Mouse (Mus musculus) adrenal gland, postnatal 10 days (tissue): ENCODE measurements around the gene Ppp5c. TPM values are rescaled to one million over a fixed set of nuclear protein-coding genes. Genes with fewer than 3 reads are reported as not detected.

Experiments
- DNase-seq: peaks from one replicate; pipeline ENCODE4 v3.0.0; 2021; ENCODE audit warnings: mixed read lengths
- total RNA-seq, 2 experiments: library from RNA; stranded (reverse); gene quantifications; 2 replicates each; pipeline ENCODE4 v1.2.3; 2021

Ppp5c gene
- total RNA-seq, 2 experiments from 2014 or later: 81.5 to 90.1 TPM

DNA sequence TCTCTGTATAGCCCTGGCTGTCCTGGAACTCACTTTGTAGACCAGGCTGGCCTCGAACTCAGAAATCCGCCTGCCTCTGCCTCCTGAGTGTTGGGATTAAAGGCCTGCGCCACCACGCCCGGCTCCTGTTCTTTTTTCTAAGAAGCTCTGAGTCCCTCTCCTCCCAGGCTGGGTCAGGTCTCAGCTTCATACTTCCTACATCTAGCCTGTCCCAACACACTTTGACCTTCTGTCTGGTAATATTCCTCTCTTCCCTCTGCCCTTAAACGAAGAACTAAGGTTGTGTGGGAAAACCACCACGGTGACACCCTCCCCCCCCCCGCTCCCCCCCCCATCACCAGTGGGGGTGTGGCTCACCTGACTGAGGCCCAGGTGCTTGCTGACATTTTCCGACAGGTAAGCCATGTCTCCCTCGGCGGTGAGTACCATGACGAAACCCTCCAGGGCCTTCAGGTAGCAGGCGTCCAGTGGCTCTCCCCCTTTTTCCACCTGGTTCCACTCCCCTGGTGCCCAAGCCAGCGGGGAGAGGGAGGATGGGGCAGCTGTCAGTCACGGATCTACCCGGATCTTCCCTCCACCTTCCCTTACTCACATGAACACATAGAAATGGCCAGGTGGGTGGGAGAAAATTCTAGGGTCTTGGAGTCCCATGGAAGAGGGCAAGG lies 26.7 kb upstream of the Ppp5c start:
- DNase-seq: no peak

DNA sequence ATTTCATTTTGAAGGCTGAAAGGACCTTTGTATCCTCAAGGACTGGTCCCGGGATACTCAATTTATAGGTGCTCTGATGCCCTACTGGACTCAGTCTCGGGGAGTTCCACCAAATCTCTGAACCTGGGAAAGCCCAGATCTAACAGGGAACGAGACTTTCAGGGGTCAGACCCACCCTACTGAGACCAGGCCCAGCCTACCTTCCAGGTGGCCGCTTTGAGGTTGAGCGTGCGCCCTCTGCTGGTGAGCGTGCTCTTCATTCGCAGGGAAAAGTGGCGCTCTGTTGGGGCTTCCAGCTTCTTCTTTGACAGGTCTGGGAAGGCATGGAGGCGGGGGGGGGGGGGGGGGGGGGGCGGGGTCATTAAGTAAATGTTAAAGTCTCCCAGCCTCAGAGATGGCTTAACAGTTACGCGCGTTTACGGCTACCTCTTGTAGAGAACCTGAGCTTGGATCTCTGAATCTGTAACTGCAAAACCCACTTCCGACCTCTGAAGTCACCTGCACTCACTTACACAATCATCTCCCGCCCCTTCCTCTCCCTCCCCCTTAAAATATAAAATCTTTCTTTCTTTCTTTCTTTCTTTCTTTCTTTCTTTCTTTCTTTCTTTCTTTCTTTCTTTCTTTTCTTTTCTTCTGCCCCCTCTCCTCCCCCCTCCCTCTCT lies 23.3 kb upstream of the Ppp5c start:
- DNase-seq: peak; percentile 79

DNA sequence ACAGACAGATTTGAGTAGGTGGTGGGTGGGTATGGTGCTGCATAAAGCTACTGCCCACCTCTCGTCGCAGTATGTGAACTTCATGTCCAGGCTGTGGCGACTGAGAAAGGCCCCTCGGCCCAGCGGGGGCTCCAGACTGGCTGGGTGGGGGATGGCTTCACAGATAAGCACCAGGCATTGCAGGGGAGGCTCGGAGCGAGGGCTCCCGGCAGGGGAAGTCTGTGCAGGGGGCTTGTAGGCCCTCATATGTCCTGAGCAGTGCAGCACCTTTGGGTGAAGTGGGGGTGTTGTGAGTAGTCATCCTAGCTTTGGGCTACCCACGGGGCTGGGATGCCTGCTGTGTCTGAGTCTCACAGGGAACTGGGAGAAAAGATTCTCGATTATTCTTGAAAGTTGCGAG lies 22.8 kb upstream of the Ppp5c start:
- no peak for DNase-seq

DNA sequence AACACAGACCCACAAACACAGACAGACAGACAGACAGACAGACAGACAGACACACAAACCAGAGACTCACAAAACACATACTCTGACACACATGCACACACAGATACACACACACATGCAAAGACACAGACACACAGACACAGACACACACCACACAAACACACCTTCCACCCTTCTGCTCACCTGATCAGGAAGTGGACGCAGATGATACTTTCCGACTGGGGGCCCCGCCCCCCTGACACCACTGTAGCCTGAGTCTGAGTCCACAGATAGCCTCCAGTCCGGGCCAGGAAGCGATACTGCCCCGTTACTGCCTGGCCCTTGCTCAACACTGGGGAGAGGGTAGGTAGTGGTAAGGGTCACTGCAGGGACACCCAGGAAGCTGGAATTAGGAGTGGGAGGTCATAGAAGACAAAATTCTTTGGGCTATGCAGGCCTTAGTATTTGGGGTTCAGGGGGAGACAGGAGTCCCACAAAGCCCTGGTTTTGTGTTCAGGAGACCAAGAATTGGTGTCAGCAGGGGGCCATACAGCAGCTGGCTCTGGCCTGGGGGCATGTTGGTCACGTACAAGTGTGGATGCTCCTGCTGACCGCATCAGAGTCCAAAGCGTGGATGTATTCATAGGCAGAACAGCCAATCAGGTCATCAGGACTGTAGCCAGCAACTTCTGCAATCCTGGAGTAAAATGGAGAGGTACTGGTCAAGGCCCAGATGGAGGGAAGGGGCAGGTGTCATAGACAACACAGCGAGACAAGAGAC lies 20.9 kb upstream of the Ppp5c start:
- no peak for DNase-seq

DNA sequence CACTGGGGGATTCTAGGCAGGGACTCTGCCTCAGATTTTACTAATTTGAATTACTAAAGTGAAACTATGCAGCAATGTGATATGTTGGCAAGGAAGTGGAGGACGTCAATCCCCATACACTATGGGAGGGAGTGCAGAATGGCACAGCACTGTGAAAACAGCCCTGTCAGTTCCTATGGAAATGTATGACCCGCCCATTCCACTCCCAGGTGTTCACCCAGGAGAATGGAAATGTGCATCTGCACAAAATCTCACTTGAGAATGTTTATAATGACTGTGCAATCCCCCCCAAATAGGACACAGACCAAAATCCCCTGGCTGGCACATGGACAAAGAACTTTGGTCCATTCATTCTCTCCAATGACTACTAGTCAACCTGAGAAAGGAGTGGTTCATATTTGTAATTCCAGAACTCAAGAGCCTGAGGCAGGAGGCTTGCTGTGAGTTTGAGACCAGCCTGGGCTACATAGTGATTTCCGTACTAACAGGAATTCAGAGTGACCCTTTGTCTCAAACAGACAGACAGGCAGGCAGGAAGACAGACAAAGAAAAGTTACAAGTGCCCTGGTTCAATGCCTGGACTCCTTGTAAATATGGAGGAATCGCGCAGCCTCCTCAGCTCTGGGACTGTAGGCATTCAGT lies 19.4 kb upstream of the Ppp5c start:
- DNase-seq: no peak

DNA sequence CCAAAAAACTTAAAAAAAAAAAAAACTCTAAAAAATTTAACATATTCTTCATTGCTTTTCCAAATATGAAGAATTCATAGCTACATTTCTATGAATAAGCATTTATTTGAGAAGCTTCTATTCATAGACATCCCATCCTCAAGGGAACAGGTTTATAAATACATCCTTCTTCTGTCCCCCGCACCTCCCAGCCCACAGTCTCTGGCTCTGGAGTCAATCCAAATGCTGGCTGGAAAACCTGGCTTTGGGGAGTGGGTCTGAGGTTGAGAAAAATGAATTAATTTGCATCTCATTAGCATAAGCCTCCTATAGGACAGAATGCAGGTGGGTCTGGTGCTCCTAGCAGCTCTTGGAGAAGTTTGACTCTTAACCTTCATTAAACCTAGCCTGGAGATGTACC lies 18.0 kb upstream of the Ppp5c start:
- DNase-seq: no peak

DNA sequence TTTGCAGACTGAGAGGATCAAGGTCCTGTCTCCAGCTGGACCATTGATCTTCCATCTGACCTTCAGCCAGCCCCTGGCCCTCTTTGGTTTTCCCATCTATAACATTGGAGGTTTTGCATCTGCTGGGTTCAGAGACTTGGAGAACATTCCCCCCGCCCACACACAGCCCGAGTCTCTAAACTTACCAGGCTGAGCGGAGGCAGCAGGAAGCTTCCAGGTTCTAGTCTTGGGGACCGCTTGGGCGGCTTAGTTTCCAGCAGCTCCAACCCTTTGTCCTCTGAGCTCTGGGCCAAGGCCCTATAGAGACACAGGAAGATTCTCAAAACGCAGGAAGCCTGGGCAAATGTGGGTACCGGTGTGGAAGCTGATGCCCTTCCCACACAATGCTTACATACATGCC lies 11.6 kb upstream of the Ppp5c start:
- DNase-seq: no peak

DNA sequence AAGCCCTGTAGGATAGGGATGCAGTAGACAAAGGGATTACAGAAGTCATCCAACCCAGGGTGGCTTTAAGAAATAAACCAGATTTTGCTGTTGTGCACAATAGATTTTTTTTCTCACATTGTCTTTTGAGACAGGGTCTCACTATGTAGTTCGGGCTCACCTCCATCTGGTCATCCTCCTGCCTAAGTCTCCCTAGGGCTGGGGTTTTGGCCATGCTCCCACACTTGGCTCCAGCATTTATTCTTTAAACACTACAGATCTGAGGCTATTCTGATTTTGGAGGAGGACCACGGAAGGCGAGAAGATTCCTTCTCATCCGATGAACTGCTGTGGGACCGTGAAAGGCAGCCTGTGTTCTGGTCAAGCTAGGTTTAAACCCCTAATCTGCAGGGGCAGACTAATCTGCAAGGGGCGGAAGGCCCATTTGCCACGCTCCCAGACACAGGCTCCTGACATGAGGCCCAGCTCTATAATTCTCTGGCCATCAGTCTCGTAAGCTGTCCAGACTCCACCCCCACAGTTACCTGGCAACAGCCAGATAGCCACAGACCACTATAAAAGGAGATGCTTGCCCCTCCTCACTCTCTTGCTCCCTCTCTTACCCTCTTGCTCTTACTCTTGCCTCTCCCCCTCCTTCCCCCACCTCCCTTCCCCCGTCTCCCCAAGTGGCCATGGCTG lies 10.4 kb upstream of the Ppp5c start:
- DNase-seq: no peak

DNA sequence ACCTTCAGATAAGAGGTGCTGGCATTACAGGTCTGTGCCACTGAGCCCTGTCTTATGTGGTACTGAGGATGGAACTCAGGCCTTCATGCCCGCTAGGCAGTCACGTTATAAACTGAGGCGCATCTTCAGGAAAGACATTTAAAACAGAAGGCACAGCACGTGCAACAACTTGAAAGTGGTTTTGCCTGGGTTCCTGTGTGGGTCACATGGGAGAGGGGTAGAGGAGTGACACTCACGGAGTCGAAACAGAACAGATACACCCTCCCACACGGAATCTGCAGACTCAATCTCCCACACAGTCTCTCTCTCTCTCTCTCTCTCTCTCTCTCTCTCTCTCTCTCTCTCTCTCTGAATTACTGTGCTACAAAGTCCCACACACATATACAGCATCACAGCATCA lies 2.5 kb upstream of the Ppp5c start:
- no peak for DNase-seq

DNA sequence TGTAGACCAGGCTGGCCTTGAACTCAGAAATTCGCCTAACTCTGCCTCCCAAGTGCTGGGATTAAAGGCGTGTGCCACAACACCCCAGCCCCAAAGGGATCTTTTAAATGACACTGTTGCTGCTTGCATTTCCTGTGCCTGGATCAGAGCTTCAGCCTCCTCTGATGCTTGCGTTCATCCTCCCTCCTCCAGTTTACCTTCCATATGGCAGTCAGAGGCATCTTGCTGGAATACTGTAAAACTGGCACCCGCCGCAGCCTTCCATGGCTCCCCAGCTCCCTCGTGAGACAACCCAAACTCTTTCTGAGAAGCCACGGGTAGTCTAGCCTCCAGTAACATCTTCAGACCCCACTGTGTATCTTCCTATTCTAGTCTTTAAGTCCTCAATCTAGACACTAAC lies 1.2 kb upstream of the Ppp5c start:
- DNase-seq: no peak

DNA sequence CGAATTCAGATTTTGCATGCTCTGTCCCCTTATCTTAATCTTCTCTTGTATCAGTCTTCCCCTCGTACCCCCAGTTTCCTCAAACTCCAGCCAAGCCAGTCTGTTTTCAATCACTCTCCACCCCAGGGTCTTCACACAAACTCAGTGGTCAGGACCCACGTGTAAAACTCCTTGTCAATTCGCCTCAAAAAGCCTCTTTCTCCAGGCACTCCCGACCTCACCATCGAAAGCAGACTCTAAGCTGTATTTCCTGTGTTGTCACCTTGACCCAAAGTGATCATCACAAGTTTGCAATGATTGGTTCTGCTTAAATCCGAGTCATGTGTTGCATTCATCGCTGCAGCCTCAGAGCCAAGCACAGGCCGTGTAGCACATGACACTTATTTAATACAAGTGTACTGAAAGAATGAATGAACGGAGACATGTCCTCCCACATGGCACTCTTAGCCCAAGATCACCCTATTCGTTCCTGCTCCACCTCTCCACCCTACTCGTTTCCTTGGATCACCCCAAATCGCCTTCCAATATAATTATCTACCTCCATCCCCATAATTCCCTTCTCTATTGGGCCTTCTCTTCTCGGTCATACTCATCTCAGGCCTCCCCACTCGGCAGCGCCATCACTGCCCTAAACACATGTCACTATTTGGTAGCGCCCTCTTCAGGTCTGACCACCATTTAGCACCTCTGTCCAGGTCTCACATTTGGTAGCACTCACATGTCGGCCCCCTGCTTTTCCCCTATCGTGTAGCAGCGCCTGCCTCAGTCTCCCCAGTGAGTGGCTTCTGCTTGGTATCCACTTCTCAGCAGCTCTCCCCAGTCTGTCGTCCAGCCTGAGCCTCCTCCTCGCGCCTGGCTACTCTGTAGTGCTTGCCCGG lies 775 bp downstream of the Ppp5c start:
- DNase-seq: no peak

DNA sequence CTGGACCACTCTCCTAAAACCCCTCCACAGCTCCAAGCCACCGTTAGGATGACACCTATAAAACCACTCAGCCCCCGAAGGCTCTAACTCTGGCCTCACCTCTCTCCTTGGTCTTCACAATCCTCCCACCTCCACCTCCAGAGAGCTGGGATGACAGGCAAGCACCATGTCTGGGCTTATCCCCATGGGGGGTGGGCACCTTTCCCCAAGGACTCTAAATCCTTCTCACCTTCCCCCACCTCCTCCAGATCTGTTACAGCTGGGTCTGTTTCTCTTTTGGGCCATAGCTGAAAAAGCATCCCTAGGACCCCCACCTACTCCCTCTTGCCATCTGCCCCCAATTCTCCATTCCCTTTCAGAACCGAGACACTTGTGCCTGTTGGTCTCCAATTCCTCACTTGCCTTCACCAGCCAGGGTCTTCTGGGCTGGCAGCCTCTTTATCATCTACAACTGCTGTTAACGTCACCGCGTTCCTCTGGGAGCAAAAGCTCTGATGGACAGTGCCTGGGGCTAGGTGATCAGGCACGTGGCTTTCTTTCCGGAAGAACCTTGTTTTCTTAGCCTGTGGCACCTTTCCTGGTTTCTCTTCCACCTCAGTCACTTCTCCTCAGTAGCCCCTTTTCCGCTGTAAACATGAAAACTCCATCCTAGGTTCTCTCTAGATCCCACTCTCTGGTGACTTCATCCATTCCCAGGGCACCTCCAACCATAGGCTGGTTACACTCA lies 1.7 kb downstream of the Ppp5c start:
- DNase-seq: no peak

DNA sequence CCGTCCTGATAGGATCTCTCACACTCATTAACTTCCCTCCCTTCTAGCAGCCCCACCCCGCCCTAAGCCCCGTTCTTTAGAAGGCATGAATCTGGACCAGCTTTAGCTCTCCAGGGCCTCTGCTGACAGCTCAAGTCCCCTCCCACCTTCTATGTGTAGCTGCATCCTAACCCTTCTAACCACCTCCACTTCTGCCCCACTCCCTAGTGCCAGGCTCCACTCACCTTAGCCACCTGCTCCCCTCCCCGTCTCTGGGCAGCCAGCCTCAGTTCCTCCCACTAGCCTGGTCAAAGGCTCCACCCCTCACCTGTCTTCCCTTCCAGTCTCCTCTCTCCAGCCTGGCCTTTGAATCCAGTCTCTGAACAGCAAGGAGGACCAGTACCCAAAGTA lies 2.2 kb downstream of the Ppp5c start:
- DNase-seq: no peak

DNA sequence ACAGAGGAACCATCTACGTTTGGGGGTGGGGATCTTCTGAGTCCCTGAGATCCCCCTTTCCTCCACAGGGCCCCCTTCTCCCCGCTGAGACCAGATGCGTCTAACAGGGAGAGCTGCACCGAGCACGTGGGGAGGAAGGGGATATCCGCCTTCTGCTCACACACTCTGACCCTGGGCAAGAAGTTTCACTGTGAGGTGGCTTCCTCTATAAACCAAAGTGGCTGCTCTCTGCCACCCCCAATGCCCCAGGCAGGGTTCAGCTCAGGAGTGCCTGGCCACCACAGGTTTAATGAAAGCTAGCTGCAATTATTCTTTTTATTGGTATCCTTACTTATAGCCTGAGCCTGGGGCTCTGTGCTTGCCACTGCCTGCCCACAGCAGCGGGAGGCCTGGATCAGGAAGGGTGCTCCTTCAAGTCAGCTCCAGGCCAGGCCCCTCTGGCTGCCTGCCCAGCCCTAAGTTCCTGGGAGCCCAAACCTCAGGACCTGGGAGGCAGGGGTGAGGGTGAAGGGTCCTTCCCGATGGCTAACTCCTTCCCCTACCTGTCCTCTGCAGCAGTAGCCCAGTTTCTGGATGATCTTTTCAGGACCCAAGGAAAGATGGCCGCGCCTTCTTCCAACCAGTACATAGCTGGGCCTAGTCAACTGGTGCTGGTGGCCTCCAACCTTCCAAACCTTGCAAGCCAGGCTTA lies 2.8 kb downstream of the Ppp5c start:
- DNase-seq: peak; percentile 52

DNA sequence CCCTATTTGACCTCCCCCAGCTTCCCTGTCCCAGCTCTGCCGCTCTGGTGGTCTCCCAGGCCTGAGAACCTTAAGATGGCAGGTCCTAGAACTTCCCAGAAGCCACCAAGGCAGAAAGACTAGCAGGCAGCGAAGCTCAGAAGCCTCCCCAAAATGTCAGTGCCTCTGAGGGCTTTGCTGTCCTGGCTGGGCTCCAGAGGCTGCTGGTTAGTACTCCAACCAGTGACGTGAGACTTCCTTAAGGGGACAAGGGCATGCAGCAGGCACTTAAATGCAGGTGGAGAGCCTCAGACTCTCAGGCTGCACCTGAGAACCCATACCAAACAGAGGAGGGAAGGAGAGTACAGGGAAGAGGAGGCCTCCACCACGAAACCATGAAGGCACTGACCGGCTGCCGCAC lies 3.6 kb downstream of the Ppp5c start:
- peak; percentile 52 for DNase-seq

DNA sequence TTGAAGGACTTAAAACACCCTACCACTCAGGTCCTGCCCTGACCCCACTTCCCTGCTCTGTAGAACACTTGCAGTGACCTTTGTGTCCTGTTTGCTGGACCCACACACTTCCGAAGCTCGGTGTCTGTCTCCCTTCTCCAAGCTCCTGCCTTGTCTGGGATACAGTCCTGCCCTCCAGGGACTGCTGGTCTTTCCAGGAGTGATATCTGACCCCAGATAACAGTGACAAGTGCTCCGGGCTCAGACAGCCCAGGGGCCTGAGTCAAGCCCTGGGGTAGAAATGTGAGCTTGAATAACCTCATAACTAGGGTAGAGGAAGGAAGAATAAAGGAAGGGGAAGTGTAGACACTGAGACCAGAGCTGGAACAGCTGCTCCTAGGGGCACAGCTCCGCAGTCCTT lies 4.0 kb downstream of the Ppp5c start:
- DNase-seq: no peak

DNA sequence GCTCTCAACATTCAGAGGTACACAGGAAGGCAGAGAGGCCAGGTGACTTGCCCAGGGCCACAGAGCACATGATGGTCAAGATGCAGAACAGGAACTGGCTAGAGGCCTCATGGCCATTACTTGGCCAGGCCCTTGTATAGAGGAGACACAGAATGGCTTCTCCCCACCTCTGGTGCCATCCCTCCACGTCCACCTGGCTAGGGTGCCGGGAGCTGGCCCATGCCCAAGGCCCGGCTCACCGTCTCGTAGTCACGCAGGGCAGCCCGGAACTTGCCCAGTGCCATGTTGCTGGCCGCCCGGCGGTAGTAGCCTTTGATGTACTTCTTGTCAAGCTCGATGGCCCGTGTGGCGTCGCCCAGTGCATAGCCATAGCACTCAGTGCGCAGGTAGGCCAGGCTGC lies 5.5 kb downstream of the Ppp5c start:
- DNase-seq: no peak

DNA sequence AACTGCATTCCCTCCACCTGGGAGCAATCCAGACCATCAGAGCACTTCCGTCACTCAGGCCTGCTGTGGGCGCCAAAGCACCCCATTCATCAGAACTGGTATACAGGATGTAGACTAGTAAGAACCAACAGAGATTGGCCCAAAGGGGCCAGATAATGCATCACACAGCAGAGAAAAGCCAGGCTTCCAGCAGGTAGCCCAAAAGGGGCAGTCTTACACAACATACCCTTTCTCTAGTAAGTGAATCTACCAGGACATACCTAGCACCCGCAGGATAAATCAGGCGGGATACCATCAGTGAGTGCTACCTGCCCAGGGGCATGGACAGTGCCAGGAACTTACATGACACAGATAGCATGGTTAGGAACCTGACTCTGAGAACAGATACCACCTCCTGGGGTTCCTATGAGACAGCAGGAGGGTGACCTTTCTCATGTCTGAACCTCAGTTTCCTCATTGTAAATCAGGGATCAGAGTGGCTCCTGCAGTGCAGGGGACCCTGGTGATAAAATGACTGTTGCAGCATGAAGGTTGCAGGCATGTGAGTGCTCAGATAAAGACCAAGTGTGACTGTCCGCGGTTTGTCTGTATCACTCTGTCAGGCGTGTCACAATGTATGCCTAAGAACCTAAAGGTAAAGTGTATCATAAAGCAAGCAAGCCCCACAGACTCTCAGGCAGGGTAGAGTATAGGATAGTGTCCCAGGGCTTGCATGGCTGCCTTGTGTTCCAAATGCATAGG lies 8.1 kb downstream of the Ppp5c start:
- DNase-seq: no peak

DNA sequence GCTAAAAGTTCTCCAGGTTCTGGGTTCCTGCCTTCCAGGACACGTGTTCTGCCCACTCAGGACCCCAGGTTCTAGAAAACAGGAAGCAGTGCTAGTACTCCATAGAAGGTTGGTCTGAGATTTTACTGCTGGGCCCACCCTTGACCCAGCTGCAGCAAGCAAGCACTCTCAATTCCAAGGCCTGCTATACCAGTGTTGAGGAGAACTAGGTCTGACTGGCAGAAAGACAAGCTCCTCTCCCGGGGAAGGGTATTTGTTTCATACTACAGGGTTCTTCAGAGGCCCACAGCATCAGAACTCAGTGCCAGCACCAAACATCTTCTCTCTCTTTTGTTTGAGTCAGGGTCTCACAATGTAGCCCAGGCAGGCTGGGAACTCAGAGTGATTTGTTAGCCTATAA lies 9.8 kb downstream of the Ppp5c start:
- DNase-seq: no peak
